Mouse (Mus musculus) small intestine, adult 2 months (tissue): ENCODE data around the gene Cd164. TPM values are rescaled to one million over a fixed set of nuclear protein-coding genes. Genes with fewer than 3 reads are reported as not detected.

ENCODE experiments used
- H3K27ac ChIP-seq: fragments of 200-500 bp; 2 replicates; pipeline ENCODE4 v1.5.1; 2012; ENCODE audit warnings: low read depth, low read length, control low read depth, inconsistent platforms; ENCODE audit not compliant: insufficient read depth
- H3K27me3 ChIP-seq: fragments of 200-500 bp; 2 replicates; pipeline ENCODE4 v1.6.1; 2012; ENCODE audit warnings: mild to moderate bottlenecking, moderate library complexity, low read length, inconsistent platforms; ENCODE audit not compliant: control insufficient read depth, insufficient read depth
- H3K36me3 ChIP-seq: fragments of 200-500 bp; 2 replicates; pipeline ENCODE4 v1.6.1; 2012; ENCODE audit warnings: mild to moderate bottlenecking, low read length, control low read depth, inconsistent platforms; ENCODE audit not compliant: control insufficient read depth, insufficient read depth
- H3K4me1 ChIP-seq: fragments of 200-500 bp; 2 replicates; pipeline ENCODE4 v1.6.1; 2012; ENCODE audit warnings: low read length, inconsistent platforms, mixed read lengths; ENCODE audit not compliant: control insufficient read depth, insufficient read depth, insufficient read length
- H3K4me3 ChIP-seq: fragments of 200-500 bp; 2 replicates; pipeline ENCODE4 v1.5.1; 2012; ENCODE audit warnings: low read depth, mild to moderate bottlenecking, control low read depth, inconsistent platforms, low read length, moderate library complexity
- CTCF ChIP-seq: fragments of 200-500 bp; IDR thresholded peaks from 2 replicates; pipeline ENCODE4 v1.5.1; 2012; ENCODE audit warnings: low read depth, mild to moderate bottlenecking, control low read depth, inconsistent platforms, low read length, moderate library complexity, mixed read lengths; ENCODE audit not compliant: insufficient replicate concordance, insufficient read length; ENCODE audit errors: extremely low read depth
- POLR2A ChIP-seq: fragments of 200-500 bp; IDR thresholded peaks from 2 replicates; pipeline ENCODE4 v1.6.1; 2012; ENCODE audit warnings: low read depth, mild to moderate bottlenecking, control low read depth, inconsistent platforms, low read length, moderate library complexity
- WGBS: fragments of 180-500 bp; shearing (Covaris S2); methylation state at CpG from one replicate; pipeline ENCODE4 v1.1.7; 2018; 5-methylcytosine and 5-hydroxymethylcytosine counted together
- polyA plus RNA-seq: library from polyadenylated mRNA; depleted of rRNA; stranded (reverse); fragments of >200 nt; gene quantifications from 2 replicates; pipeline ENCODE4 v1.2.3, GENCODE M21; 2012

The Cd164 gene
- polyA plus RNA-seq, 1 experiment = 81.6 TPM

DNA sequence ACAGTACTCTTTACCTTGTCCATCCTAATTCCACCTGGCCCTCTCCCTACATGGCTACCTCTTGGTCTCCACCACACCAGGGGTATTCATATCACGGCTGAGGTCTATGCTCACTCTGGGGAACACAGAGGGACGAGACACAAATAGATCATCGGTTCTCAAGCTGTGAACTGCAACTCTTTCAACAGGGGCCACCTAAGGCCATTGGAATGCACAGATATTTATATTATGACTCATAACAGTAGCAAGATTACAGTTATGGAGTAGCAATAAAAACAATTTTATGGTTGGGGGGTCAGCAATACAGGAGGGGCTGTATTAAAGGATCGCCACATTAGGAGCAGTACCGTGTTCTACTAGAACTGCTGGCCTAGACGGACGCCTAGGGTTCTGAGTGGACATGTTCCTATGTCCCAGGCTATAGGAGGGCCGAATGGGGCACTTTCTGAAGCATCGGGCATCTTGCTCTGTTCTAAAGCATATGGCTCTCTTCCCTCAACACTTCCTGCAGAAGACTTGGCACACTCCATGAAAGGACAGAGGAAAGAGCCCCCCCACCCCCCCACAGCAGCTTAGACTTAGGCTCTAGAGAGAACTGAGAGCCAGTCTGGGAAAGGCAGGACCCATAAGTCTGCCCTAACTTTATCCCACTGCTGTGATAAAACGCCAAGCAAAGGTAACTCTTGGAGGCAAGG lies 42.6 kb downstream of the Cd164 start:
- Histone ChIP-seq H3K4me1 (peaks cover 9% of the 10 kb centered on the region; the same call in 1 of the 2 replicates), H3K27ac (no peak overlapping the region), H3K27me3 (no peaks in the 10 kb centered on the region), H3K4me3 (no peak overlapping the region), H3K36me3 (no peaks in the 10 kb centered on the region)
- TF ChIP-seq CTCF (no peak), POLR2A (no peak)
- WGBS = 88% methylated on average over 10 of the region's 10 CpGs

DNA sequence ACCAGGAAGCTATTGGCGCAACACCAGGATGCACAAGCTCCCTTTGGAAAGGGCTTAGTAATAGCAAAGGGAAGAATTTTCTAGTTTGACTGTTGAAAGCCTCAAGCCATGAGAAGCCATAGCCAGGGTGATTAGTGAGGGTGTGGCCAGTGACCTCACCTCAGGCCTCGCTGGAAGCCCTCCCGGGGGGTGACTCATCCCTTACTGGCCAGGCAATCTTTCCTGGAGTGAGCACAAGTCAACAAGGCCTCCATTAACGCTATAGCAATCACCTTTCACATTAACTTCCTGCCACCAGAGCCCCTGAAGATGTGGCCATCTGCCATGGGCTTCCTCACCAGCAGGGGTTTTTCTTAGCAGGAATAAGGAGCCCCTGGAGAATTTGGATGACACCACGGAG lies 45.9 kb downstream of the Cd164 start:
- Histone ChIP-seq H3K4me3 (no peak overlapping the region), H3K4me1 (peaks cover 9% of the 10 kb centered on the region; the same call in 1 of the 2 replicates), H3K36me3 (no peaks in the 10 kb centered on the region), H3K27ac (no peak overlapping the region), H3K27me3 (no peaks in the 10 kb centered on the region)
- TF ChIP-seq POLR2A (no peak), CTCF (no peak)
- 34% methylated on average over 5 of the region's 5 CpGs for WGBS

DNA sequence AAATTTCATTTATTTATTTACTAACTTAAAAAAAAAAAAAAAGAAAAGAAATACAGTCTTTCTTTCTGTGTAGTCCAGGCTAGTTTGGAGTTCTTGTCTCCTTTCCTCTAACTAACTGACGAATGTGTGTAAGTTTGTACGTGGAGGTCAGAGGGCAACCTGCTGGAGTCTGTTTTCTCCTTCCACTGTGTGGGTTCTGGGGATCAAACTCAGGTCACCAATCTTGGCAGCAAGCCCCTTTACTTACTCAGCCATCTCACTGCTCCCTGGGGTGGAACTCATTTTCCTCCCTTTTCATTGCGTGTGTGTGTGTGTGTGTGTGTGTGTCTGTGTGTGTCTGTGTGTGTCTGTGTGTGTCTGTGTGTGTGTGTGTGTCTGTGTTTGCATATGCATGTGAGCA lies 49.1 kb downstream of the Cd164 start:
- no peak overlapping the region for H3K4me3 ChIP-seq
- H3K36me3 ChIP-seq = no peaks in the 10 kb centered on the region
- H3K4me1 ChIP-seq = peaks cover 11% of the 10 kb centered on the region; the same call in 1 of the 2 replicates
- H3K27me3 ChIP-seq = no peaks in the 10 kb centered on the region
- no peak for TF ChIP-seq POLR2A
- TF ChIP-seq CTCF = no peak
- no peak overlapping the region for H3K27ac ChIP-seq
- 54% methylated on average over 3 of the region's 3 CpGs for WGBS

DNA sequence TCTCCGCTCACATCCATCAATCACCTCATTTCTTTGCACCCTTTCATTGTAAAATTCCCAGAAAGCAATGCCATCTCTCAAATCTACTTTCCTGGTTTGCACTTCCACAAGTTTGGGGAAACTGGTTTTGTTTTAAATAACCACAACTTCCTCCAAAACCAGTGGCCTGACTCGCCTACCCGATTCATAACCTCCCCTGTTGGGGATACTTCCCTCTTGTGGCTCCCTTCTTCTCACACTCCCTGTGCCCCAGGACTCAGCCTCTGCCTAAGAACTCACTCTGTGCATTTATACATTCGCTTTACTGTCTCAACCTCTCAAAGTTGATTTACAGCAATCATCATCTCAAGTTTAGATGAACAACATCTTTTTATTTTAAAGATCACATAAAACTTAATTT lies 51.9 kb downstream of the Cd164 start:
- H3K4me3 ChIP-seq = no peak overlapping the region
- 73% methylated on average over 4 of the region's 4 CpGs for WGBS
- no peak overlapping the region for H3K27ac ChIP-seq
- no peak for TF ChIP-seq POLR2A
- TF ChIP-seq CTCF = no peak
- peaks cover 8% of the 10 kb centered on the region; the same call in 1 of the 2 replicates for H3K4me1 ChIP-seq
- H3K27me3 ChIP-seq = no peaks in the 10 kb centered on the region
- H3K36me3 ChIP-seq = no peaks in the 10 kb centered on the region

DNA sequence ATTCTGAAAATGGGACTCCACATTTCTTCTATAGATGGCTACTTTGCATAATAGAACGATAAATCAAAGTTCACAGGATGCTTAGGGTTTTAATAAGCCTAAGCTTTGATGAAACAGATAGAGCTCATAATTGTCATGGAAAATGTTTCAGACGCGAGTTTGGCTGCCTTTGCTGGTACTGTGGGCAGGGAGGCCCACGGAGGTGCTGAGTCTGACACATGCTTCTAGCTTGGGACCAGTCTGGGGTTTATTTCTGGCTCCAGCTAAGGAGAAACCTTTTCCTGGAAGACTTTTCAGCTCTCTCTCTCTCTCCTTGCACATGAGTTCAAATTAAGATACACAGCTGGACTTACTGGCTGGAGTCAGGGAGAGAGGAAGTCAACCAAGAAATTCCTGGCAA lies 53.1 kb downstream of the Cd164 start:
- TF ChIP-seq POLR2A (no peak), CTCF (no peak)
- Histone ChIP-seq H3K4me3 (no peak overlapping the region), H3K27ac (no peak overlapping the region), H3K27me3 (no peaks in the 10 kb centered on the region), H3K36me3 (no peaks in the 10 kb centered on the region), H3K4me1 (peaks cover 5% of the 10 kb centered on the region; the same call in 1 of the 2 replicates)
- 73% methylated on average over 4 of the region's 4 CpGs for WGBS

DNA sequence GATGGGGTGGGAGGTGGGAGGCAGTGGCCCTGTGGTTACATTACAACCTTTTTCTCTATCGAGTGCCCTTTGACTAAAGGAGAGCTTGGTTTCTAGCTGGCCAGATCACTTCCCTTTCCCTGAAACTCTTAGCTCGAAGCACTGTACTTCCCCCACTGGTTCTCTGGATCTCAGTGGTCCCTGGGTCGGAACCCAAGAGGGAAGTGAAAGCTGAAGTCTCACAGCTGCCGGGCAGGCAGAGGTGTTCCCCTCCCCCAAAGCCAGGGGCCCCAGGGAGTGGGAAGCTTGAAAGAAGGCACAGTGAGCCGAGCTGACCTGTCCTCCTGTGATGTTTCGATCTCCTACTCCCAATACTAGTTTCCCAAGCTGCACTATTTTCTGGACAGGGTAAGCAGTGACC lies 54.0 kb downstream of the Cd164 start:
- TF ChIP-seq POLR2A = no peak
- TF ChIP-seq CTCF = no peak
- Histone ChIP-seq H3K4me1 (peaks cover 5% of the 10 kb centered on the region; the same call in 1 of the 2 replicates), H3K36me3 (no peaks in the 10 kb centered on the region), H3K4me3 (no peak overlapping the region), H3K27ac (no peak overlapping the region), H3K27me3 (no peaks in the 10 kb centered on the region)
- WGBS = 47% methylated on average over 6 of the region's 6 CpGs

DNA sequence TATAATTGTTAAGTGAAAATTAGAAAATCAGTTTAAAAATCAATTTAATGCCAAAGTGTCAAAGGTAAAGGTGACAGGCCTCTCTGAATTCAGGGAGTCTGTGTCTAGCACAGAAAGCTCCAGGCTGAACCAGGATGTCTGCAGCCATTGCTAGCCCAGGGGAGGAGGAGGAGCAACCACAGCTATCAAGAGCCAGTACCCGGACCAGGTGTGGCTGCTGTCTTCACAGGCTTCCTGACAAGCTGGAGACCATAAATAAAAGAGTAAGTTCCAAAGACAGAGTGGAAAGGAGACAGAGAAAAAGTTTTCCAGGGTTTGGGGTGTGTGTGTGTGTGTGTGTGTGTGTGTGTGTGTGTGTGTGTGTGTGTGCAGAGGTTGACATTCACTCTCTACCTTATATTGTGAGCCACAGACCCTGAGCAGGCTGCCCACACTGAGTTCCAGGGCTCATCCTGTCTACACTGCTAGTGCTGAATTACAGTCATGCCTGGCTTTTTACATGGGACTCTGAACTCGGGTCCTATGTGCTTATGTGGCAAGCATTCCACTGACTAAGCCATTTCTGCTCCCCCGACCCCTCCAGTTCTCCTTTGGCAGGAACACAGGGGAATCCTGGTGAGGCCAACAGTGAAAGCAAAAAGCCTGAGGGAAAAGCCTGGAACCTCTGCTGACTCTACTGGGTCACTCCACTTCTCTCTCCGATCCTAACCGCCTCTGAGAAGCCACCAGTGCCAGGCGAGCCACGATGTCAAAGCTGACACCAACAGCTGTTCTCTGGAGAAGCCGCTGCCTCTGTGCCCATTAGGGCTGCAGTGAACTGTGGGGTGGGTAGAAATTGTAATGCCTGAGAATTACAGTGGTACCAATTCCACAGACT lies 56.5 kb downstream of the Cd164 start:
- 64% methylated on average over 8 of the region's 8 CpGs for WGBS
- H3K27me3 ChIP-seq = no peaks in the 10 kb centered on the region
- TF ChIP-seq POLR2A = no peak
- TF ChIP-seq CTCF = no peak
- H3K27ac ChIP-seq = no peak overlapping the region
- peaks cover 7% of the 10 kb centered on the region; the same call in 1 of the 2 replicates for H3K4me1 ChIP-seq
- H3K36me3 ChIP-seq = no peaks in the 10 kb centered on the region
- H3K4me3 ChIP-seq = no peak overlapping the region
